Mouse (Mus musculus) MEL (cell line): ENCODE data around the gene Btbd7. TPM values are rescaled to one million over a fixed set of nuclear protein-coding genes. Genes with fewer than 3 reads are reported as not detected.

Experiments used
- DNase-seq: peaks from one replicate; pipeline ENCODE4 v3.0.0; 2011; ENCODE audit warnings: low read depth, low spot score
- H3K27ac ChIP-seq: 2 replicates; pipeline ENCODE4 v1.5.1; 2012; ENCODE audit warnings: low read depth, mild to moderate bottlenecking, control low read depth, low read length, moderate library complexity; ENCODE audit not compliant: control insufficient read depth
- H3K27me3 ChIP-seq, 2 experiments: fragments of 150-350 bp in 1 of 2; sonication (generic) in 1 of 2; 2 replicates each; pipeline ENCODE4 v1.6.1; 2012; ENCODE audit warnings: low read length in 2 of 2, mild to moderate bottlenecking in 2 of 2, improper control_type of control experiment in 1 of 2, moderate library complexity in 1 of 2; ENCODE audit not compliant: insufficient read depth in 2 of 2, control insufficient read depth in 1 of 2
- H3K36me3 ChIP-seq, 2 experiments: 2 replicates each; pipeline ENCODE4 v1.6.1; 2012 to 2014; ENCODE audit warnings: low read length in 2 of 2, improper control_type of control experiment in 1 of 2, inconsistent platforms in 1 of 2, mild to moderate bottlenecking in 1 of 2; ENCODE audit not compliant: insufficient read depth in 2 of 2, control insufficient read depth in 1 of 2
- H3K4me1 ChIP-seq, 2 experiments: fragments of 150-350 bp in 1 of 2; sonication (generic) in 1 of 2; 2 replicates each; pipeline ENCODE4 v1.6.1; 2012; ENCODE audit warnings: low read length in 2 of 2, improper control_type of control experiment in 1 of 2, mild to moderate bottlenecking in 1 of 2; ENCODE audit not compliant: insufficient read depth in 2 of 2, control insufficient read depth in 1 of 2
- H3K4me3 ChIP-seq, 2 experiments: fragments of 150-350 bp in 1 of 2; sonication (generic) in 1 of 2; 2 replicates each; pipeline ENCODE4 v1.5.1; 2012; ENCODE audit warnings: low read depth in 2 of 2, low read length in 2 of 2, mild to moderate bottlenecking in 2 of 2, moderate library complexity in 2 of 2, control low read depth in 1 of 2, improper control_type of control experiment in 1 of 2; ENCODE audit not compliant: control insufficient read depth in 1 of 2, insufficient read depth in 1 of 2
- H3K79me2 ChIP-seq: 2 replicates; pipeline ENCODE4 v1.6.1; 2012; ENCODE audit warnings: mild to moderate bottlenecking, low read length, moderate library complexity; ENCODE audit not compliant: control insufficient read depth, poor library complexity, insufficient read depth
- H3K9ac ChIP-seq: 2 replicates; pipeline ENCODE4 v1.6.1; 2012; ENCODE audit warnings: low read depth, mild to moderate bottlenecking, control low read depth, low read length, moderate library complexity; ENCODE audit not compliant: control insufficient read depth, poor library complexity, severe bottlenecking
- H3K9me3 ChIP-seq: fragments of 150-350 bp; sonication (generic); replicated peaks from 2 replicates; pipeline ENCODE4 v1.6.1; 2012; ENCODE audit warnings: mild to moderate bottlenecking, low read length, improper control_type of control experiment, moderate library complexity; ENCODE audit not compliant: insufficient read depth
- BHLHE40 ChIP-seq: IDR thresholded peaks from 2 replicates; pipeline ENCODE4 v1.6.1; 2012; ENCODE audit warnings: low read depth, mild to moderate bottlenecking, inconsistent platforms, low read length, improper control_type of control experiment, borderline replicate concordance
- CHD1 ChIP-seq: IDR thresholded peaks from 2 replicates; pipeline ENCODE4 v1.6.1; 2012; ENCODE audit warnings: low read depth, mild to moderate bottlenecking, inconsistent platforms, low read length, improper control_type of control experiment
- ELF1 ChIP-seq: IDR thresholded peaks from 2 replicates; pipeline ENCODE4 v1.6.1; 2014; ENCODE audit warnings: low read depth, mild to moderate bottlenecking, inconsistent platforms, low read length, improper control_type of control experiment, moderate library complexity
- ETS1 ChIP-seq: IDR thresholded peaks from 2 replicates; pipeline ENCODE4 v1.6.1; 2012; ENCODE audit warnings: low read depth, mild to moderate bottlenecking, inconsistent platforms, low read length, improper control_type of control experiment, moderate library complexity
- HCFC1 ChIP-seq: IDR thresholded peaks from 2 replicates; pipeline ENCODE4 v1.6.1; 2012; ENCODE audit warnings: low read depth, mild to moderate bottlenecking, inconsistent platforms, low read length, improper control_type of control experiment, moderate library complexity
- JUND ChIP-seq: IDR thresholded peaks from 2 replicates; pipeline ENCODE4 v1.6.1; 2011; ENCODE audit warnings: low read depth, mild to moderate bottlenecking, improper control_type of control experiment, low read length
- KAT2A ChIP-seq: conservative IDR thresholded peaks from 2 replicates; pipeline ENCODE4 v1.6.1; 2012; ENCODE audit warnings: low read depth, low read length, improper control_type of control experiment, inconsistent platforms
- MAX ChIP-seq: IDR thresholded peaks from 2 replicates; pipeline ENCODE4 v1.6.1; 2011; ENCODE audit warnings: low read length, improper control_type of control experiment
- MAZ ChIP-seq: IDR thresholded peaks from 2 replicates; pipeline ENCODE4 v1.6.1; 2012; ENCODE audit warnings: low read depth, mild to moderate bottlenecking, inconsistent platforms, low read length, improper control_type of control experiment
- MEF2A ChIP-seq: IDR thresholded peaks from 2 replicates; pipeline ENCODE4 v1.6.1; 2014; ENCODE audit warnings: low read depth, mild to moderate bottlenecking, inconsistent platforms, low read length, improper control_type of control experiment; ENCODE audit not compliant: poor library complexity, insufficient replicate concordance, severe bottlenecking; ENCODE audit errors: extremely low read depth
- MXI1 ChIP-seq: IDR thresholded peaks from 2 replicates; pipeline ENCODE4 v1.6.1; 2011; ENCODE audit warnings: mild to moderate bottlenecking, low read depth, low read length, improper control_type of control experiment
- MYB ChIP-seq: IDR thresholded peaks from 2 replicates; pipeline ENCODE4 v1.6.1; 2011; ENCODE audit warnings: mild to moderate bottlenecking, low read depth, low read length, improper control_type of control experiment
- MYC ChIP-seq: IDR thresholded peaks from 2 replicates; pipeline ENCODE4 v1.6.1; 2011; ENCODE audit warnings: low read depth, mild to moderate bottlenecking, low read length, improper control_type of control experiment, moderate library complexity
- NELFE ChIP-seq: IDR thresholded peaks from 2 replicates; pipeline ENCODE4 v1.6.1; 2011; ENCODE audit warnings: low read depth, low read length, improper control_type of control experiment
- POLR2A ChIP-seq, 2 experiments: IDR thresholded peaks; 2 replicates each; pipeline ENCODE4 v1.6.1; 2011 to 2012; ENCODE audit warnings: low read length in 2 of 2, mild to moderate bottlenecking in 2 of 2, control low read depth in 1 of 2, improper control_type of control experiment in 1 of 2, low read depth in 1 of 2, moderate library complexity in 1 of 2; ENCODE audit not compliant: control insufficient read depth in 1 of 2, insufficient read depth in 1 of 2, poor library complexity in 1 of 2
- POLR2AphosphoS2 ChIP-seq: IDR thresholded peaks from 2 replicates; pipeline ENCODE4 v1.6.1; 2011; ENCODE audit warnings: low read length, improper control_type of control experiment
- POLR2AphosphoS5 ChIP-seq: IDR thresholded peaks from 2 replicates; pipeline ENCODE4 v1.6.1; 2012; ENCODE audit warnings: low read depth, borderline replicate concordance, mild to moderate bottlenecking, inconsistent platforms, low read length, moderate library complexity, mixed read lengths
- RCOR1 ChIP-seq: IDR thresholded peaks from 2 replicates; pipeline ENCODE4 v1.6.1; 2012; ENCODE audit warnings: low read depth, mild to moderate bottlenecking, inconsistent platforms, low read length, improper control_type of control experiment
- SIN3A ChIP-seq: IDR thresholded peaks from 2 replicates; pipeline ENCODE4 v1.6.1; 2012; ENCODE audit warnings: low read length, improper control_type of control experiment, inconsistent platforms
- TBP ChIP-seq: IDR thresholded peaks from 2 replicates; pipeline ENCODE4 v1.8.0; 2011; ENCODE audit warnings: low read depth, low read length, improper control_type of control experiment
- TCF12 ChIP-seq: IDR thresholded peaks from 2 replicates; pipeline ENCODE4 v1.6.1; 2014; ENCODE audit warnings: low read depth, mild to moderate bottlenecking, inconsistent platforms, low read length, improper control_type of control experiment, moderate library complexity
- USF1 ChIP-seq: IDR thresholded peaks from 2 replicates; pipeline ENCODE4 v1.6.1; 2014; ENCODE audit warnings: low read depth, mild to moderate bottlenecking, inconsistent platforms, low read length, improper control_type of control experiment, moderate library complexity
- ZC3H11A ChIP-seq: IDR thresholded peaks from 2 replicates; pipeline ENCODE4 v1.6.1; 2012; ENCODE audit warnings: low read depth, mild to moderate bottlenecking, inconsistent platforms, low read length, improper control_type of control experiment
- ZKSCAN1 ChIP-seq: IDR thresholded peaks from 2 replicates; pipeline ENCODE4 v1.6.1; 2012; ENCODE audit warnings: low read depth, mild to moderate bottlenecking, inconsistent platforms, low read length, improper control_type of control experiment, moderate library complexity
- ZMIZ1 ChIP-seq: IDR thresholded peaks from 2 replicates; pipeline ENCODE4 v1.6.1; 2012; ENCODE audit warnings: low read depth, mild to moderate bottlenecking, inconsistent platforms, low read length, improper control_type of control experiment, moderate library complexity
- polyA plus RNA-seq, 2 experiments: library from polyadenylated mRNA; stranded (reverse) in 1 of 2; unstranded in 1 of 2; fragments of >175 nt in 1 of 2; fragments of >200 nt in 1 of 2; gene quantifications; 2 replicates each; pipeline versions ENCODE4 v1.2.1 to v1.2.4; 2012; ENCODE audit warnings: low replicate concordance in 2 of 2, low read depth in 1 of 2; ENCODE audit not compliant: insufficient read length in 2 of 2, insufficient read depth in 1 of 2, missing spikeins in 1 of 2
- total RNA-seq: library from RNA; depleted of rRNA; stranded (reverse); fragments of 300-350 nt; gene quantifications from 2 replicates; pipeline ENCODE4 v1.2.3, GENCODE M21; 2012

Btbd7 gene
- total and polyA plus RNA-seq, 3 experiments, result 8.4 to 14.3 TPM; not detected in 1

DNA sequence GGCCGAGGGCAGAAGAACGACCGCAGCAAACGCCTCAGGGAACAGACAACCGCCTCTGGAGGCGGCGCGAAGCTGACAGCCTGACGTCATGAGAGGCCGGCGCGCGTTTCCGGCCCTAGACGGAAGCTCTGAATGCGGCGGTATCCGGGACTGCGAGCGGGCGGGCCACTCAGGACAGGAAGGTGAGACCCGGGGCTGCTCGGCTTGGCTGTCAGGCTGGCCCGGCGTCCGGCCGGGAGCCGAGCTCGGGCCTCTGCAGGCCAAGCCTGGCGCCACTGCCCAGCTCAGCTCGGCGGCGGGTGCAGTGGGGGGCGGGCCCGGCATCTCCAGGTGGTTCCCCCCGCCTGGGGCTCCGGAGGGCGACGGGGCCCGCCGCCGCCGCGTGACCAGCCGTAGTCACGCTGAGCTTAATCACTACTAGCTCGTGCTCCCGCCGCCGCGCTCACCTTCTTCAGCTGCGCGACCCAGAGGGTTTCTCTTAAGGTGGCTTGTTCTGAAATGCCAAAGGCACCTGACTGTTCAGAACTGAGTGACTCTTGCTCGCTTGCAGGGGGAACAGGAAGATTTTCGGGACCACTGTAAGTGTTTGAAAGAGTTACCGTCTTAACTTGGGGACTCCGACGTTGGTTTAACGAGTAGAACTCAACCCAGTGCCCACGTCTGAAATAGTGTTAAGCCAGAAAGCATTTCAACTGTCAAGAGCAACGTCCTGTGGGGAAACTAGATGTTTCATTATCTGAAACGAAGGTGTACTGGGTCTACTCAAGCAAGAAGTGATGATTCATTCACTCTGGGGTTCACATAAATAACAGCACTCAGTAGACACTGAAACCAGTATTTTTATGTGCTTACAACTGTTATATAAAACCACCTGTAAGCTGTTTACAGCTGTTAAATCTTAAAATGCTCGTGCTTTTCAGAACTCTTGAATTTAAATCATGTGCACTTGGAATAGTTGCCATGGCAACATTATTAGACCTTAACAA, 134.4 kb downstream of the Btbd7 start, which contains the start of the genes Moap1 and Tmem251:
Gene Moap1 (minus strand): TSS at position 73 of the 986 bp plus-strand sequence.
Gene Tmem251 (plus strand): TSS at position 174 of the 986 bp plus-strand sequence.
- Histone ChIP-seq H3K9ac (peak within 1 kb of the TSS; percentile 82), H3K4me3 (peak within 1 kb of the TSS; percentile 76 to 87)
- TF ChIP-seq JUND (no peak), HCFC1 (peak; percentile 81), CHD1 (0 out of 2 replicates have a peak, but pooled peaks have one; percentile 4), MYB (no peak), KAT2A (no peak), ZKSCAN1 (no peak), MYC (0 out of 2 replicates have a peak, but pooled peaks have one; percentile 8), TCF12 (no peak), SIN3A (peak; percentile 67), ETS1 (peak; percentile 55), POLR2A (IDR thresholded peaks at IDR 0.05; ENCODE audit: control insufficient read depth in 1 of 2, insufficient read depth in 1 of 2, low read depth in 1 of 2, low read length in 2 of 2, poor library complexity in 1 of 2) (peak; percentile 82 to 83; a peak in 3 of 4 replicates), ZMIZ1 (peak; percentile 76), MEF2A (no peak), MXI1 (peak; percentile 84), MAX (0 out of 2 replicates have a peak, but pooled peaks have one; percentile 44), NELFE (peak; percentile 88), MAZ (no peak), ELF1 (peak; percentile 70), BHLHE40 (peak; percentile 49; the same call in 1 of the 2 replicates), RCOR1 (no peak), ZC3H11A (no peak), USF1 (peak; percentile 46; the same call in 1 of the 2 replicates), POLR2AphosphoS2 (peak; percentile 88), TBP (peak; percentile 47; the same call in 1 of the 2 replicates), POLR2AphosphoS5 (no peak)
- TF ChIP-seq, all 39 proteins: peak for 15
- H3K27me3 ChIP-seq, result no peaks in the 10 kb centered on the region
- H3K79me2 ChIP-seq, result peaks cover 31% of the 10 kb centered on the region
- H3K9me3 ChIP-seq, result no peaks in the 10 kb centered on the region
- DNase-seq, result peak; percentile 94
- H3K36me3 ChIP-seq, result peaks cover 0 to 47% of the 10 kb centered on the region in 2 experiments; a peak in 3 of 4 replicates
- H3K27ac ChIP-seq, result peak within 1 kb of the TSS; percentile 87
- peaks cover 8 to 26% of the 10 kb centered on the region in 2 experiments; a peak in 3 of 4 replicates for H3K4me1 ChIP-seq
